Mouse (Mus musculus) forebrain, embryonic 13.5 days (tissue): ENCODE data around the gene Macrod2. TPM values are rescaled to one million over a fixed set of nuclear protein-coding genes. Genes with fewer than 3 reads are reported as not detected.

Experiments used
- ATAC-seq: fragments of 200-750 bp; cut with Nextera tagmentation; 2 replicates; pipeline ENCODE4 v1.8.0; 2017
- H3K27ac ChIP-seq: fragments of 300-500 bp; sonication (generic); 2 replicates; pipeline ENCODE4 v1.5.1; 2015; ENCODE audit warnings: inconsistent platforms, mild to moderate bottlenecking, moderate library complexity
- H3K27me3 ChIP-seq: fragments of 300-500 bp; sonication (generic); 2 replicates; pipeline ENCODE4 v1.6.1; 2015; ENCODE audit warnings: mild to moderate bottlenecking, inconsistent platforms
- H3K36me3 ChIP-seq: fragments of 300-500 bp; sonication (generic); 2 replicates; pipeline ENCODE4 v1.6.1; 2015; ENCODE audit warnings: mild to moderate bottlenecking, inconsistent platforms; ENCODE audit not compliant: poor library complexity, severe bottlenecking
- H3K4me1 ChIP-seq: fragments of 300-500 bp; sonication (generic); 2 replicates; pipeline ENCODE4 v1.6.1; 2015; ENCODE audit warnings: inconsistent platforms
- H3K4me2 ChIP-seq: fragments of 300-500 bp; sonication (generic); 2 replicates; pipeline ENCODE4 v1.6.1; 2015; ENCODE audit warnings: inconsistent platforms, mild to moderate bottlenecking, moderate library complexity
- H3K4me3 ChIP-seq: fragments of 300-500 bp; sonication (generic); 2 replicates; pipeline ENCODE4 v1.5.1; 2015; ENCODE audit warnings: mild to moderate bottlenecking, inconsistent platforms
- H3K9ac ChIP-seq: fragments of 300-500 bp; sonication (generic); 2 replicates; pipeline ENCODE4 v1.6.1; 2015; ENCODE audit warnings: mild to moderate bottlenecking, inconsistent platforms
- H3K9me3 ChIP-seq: fragments of 300-500 bp; sonication (generic); replicated peaks from 2 replicates; pipeline ENCODE4 v1.6.1; 2016; ENCODE audit warnings: inconsistent platforms
- WGBS: fragments of 180-500 bp; shearing (Covaris S2); methylation state at CpG from one replicate; pipeline ENCODE4 v1.1.7; 2015; 5-methylcytosine and 5-hydroxymethylcytosine counted together
- polyA plus RNA-seq: library from polyadenylated mRNA; unstranded; fragments of >200 nt; fragmentation: Nextera tagmentation; extraction: Ambion mirVana; gene quantifications from 2 replicates; pipeline ENCODE4 v1.2.1, GENCODE M21; 2015

The Macrod2 gene
- polyA plus RNA-seq, 1 experiment from 2014 or later, result 73.5 TPM

GRCm38 (mm10) chr2:140970181-140970580 lies 575.1 kb downstream of the Macrod2 start:
- H3K36me3 ChIP-seq, result no peaks in the 10 kb centered on the region
- no peaks in the 10 kb centered on the region for H3K4me1 ChIP-seq
- H3K9ac ChIP-seq, result no peak overlapping the region
- 85% methylated on average over 2 of the region's 2 CpGs for WGBS
- no peaks in the 10 kb centered on the region for H3K27me3 ChIP-seq
- no peak overlapping the region for H3K27ac ChIP-seq
- no peak overlapping the region for H3K4me3 ChIP-seq
- H3K9me3 ChIP-seq, result no peaks in the 10 kb centered on the region
- H3K4me2 ChIP-seq, result no peak overlapping the region
- ATAC-seq, result no peak

DNA sequence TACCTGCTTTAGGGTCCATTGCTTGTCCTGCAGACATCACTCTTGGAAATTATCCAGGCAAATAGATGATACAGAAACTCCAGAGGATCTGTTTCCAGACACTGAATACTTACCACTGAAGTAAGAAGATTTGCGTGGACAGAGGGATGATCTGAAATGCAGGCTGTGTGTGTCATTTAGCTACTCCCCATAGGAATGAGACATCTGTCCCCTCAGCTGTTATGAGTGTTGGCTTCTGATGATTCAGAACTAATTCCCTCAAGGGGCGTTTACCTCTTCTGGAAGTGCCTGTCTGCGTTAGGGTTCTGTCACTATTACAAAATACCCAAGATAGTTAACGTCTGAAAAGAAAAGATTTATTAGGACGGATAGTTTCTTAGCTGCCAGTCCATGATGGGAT lies 576.7 kb downstream of the Macrod2 start:
- H3K4me1 ChIP-seq, result no peaks in the 10 kb centered on the region
- H3K36me3 ChIP-seq, result no peaks in the 10 kb centered on the region
- H3K4me3 ChIP-seq, result no peak overlapping the region
- H3K4me2 ChIP-seq, result no peak overlapping the region
- no peaks in the 10 kb centered on the region for H3K9me3 ChIP-seq
- no peaks in the 10 kb centered on the region for H3K27me3 ChIP-seq
- no peak overlapping the region for H3K27ac ChIP-seq
- no peak for ATAC-seq
- WGBS, result 75% methylated on average over 5 of the region's 5 CpGs
- H3K9ac ChIP-seq, result no peak overlapping the region

GRCm38 (mm10) chr2:140985670-140986372 lies 590.7 kb downstream of the Macrod2 start:
- over 99% methylated on average over 3 of the region's 3 CpGs for WGBS
- Histone ChIP-seq H3K4me3 (no peak overlapping the region), H3K4me2 (no peak overlapping the region), H3K36me3 (no peaks in the 10 kb centered on the region), H3K4me1 (no peaks in the 10 kb centered on the region), H3K27me3 (no peaks in the 10 kb centered on the region), H3K9ac (no peak overlapping the region), H3K27ac (no peak overlapping the region), H3K9me3 (no peaks in the 10 kb centered on the region)
- no peak for ATAC-seq

- H3K4me2 ChIP-seq, result no peak overlapping the region
- no peaks in the 10 kb centered on the region for H3K9me3 ChIP-seq
- H3K27ac ChIP-seq, result no peak overlapping the region
- no peak overlapping the region for H3K4me3 ChIP-seq
- no peaks in the 10 kb centered on the region for H3K27me3 ChIP-seq
- ATAC-seq, result no peak
- H3K9ac ChIP-seq, result no peak overlapping the region
- 53% methylated on average over 5 of the region's 5 CpGs for WGBS
- H3K4me1 ChIP-seq, result peaks cover 3% of the 10 kb centered on the region; the same call in 1 of the 2 replicates
- H3K36me3 ChIP-seq, result no peaks in the 10 kb centered on the region
Observed at GRCm38 (mm10) chr2:141003846-141004245, 608.7 kb downstream of the Macrod2 start.

- WGBS, result 57% methylated on average over 3 of the region's 3 CpGs
Observed at GRCm38 (mm10) chr2:141004326-141004725, 609.2 kb downstream of the Macrod2 start.

GRCm38 (mm10) chr2:141005616-141006015 lies 610.5 kb downstream of the Macrod2 start:
- H3K9ac ChIP-seq, result no peak overlapping the region
- H3K27ac ChIP-seq, result no peak overlapping the region
- peaks cover 3% of the 10 kb centered on the region; the same call in 1 of the 2 replicates for H3K4me1 ChIP-seq
- H3K27me3 ChIP-seq, result no peaks in the 10 kb centered on the region
- no peak overlapping the region for H3K4me3 ChIP-seq
- no peak overlapping the region for H3K4me2 ChIP-seq
- ATAC-seq, result no peak
- no peaks in the 10 kb centered on the region for H3K9me3 ChIP-seq
- H3K36me3 ChIP-seq, result no peaks in the 10 kb centered on the region
- 46% methylated on average over 6 of the region's 6 CpGs for WGBS

More at GRCm38 (mm10) chr2:141004326-141004725, 609.2 kb downstream of the Macrod2 start:
- peaks cover 3% of the 10 kb centered on the region; the same call in 1 of the 2 replicates for H3K4me1 ChIP-seq
- no peak overlapping the region for H3K27ac ChIP-seq
- H3K27me3 ChIP-seq, result no peaks in the 10 kb centered on the region
- no peak overlapping the region for H3K4me2 ChIP-seq
- ATAC-seq, result no peak
- no peak overlapping the region for H3K9ac ChIP-seq
- H3K36me3 ChIP-seq, result no peaks in the 10 kb centered on the region
- H3K9me3 ChIP-seq, result no peaks in the 10 kb centered on the region
- H3K4me3 ChIP-seq, result no peak overlapping the region

- Histone ChIP-seq H3K27me3 (no peaks in the 10 kb centered on the region), H3K4me3 (no peak overlapping the region), H3K36me3 (no peaks in the 10 kb centered on the region), H3K9ac (no peak overlapping the region), H3K4me2 (no peak overlapping the region), H3K27ac (no peak overlapping the region), H3K9me3 (no peaks in the 10 kb centered on the region), H3K4me1 (peaks cover 3% of the 10 kb centered on the region; the same call in 1 of the 2 replicates)
- whole genome bisulfite sequencing, result 47% methylated on average over 7 of the region's 7 CpGs
- no peak; the same call in 1 of the 2 replicates for ATAC-seq
Observed at GRCm38 (mm10) chr2:141007725-141008124, 612.6 kb downstream of the Macrod2 start.

GRCm38 (mm10) chr2:141008458-141008857 lies 613.3 kb downstream of the Macrod2 start:
- H3K4me1 ChIP-seq, result peaks cover 3% of the 10 kb centered on the region; the same call in 1 of the 2 replicates
- no peak overlapping the region for H3K27ac ChIP-seq
- no peaks in the 10 kb centered on the region for H3K9me3 ChIP-seq
- no peak overlapping the region for H3K9ac ChIP-seq
- H3K4me2 ChIP-seq, result no peak overlapping the region
- 78% methylated on average over 1 of the region's 1 CpGs for WGBS
- H3K27me3 ChIP-seq, result no peaks in the 10 kb centered on the region
- H3K36me3 ChIP-seq, result no peaks in the 10 kb centered on the region
- ATAC-seq, result no peak
- no peak overlapping the region for H3K4me3 ChIP-seq

DNA sequence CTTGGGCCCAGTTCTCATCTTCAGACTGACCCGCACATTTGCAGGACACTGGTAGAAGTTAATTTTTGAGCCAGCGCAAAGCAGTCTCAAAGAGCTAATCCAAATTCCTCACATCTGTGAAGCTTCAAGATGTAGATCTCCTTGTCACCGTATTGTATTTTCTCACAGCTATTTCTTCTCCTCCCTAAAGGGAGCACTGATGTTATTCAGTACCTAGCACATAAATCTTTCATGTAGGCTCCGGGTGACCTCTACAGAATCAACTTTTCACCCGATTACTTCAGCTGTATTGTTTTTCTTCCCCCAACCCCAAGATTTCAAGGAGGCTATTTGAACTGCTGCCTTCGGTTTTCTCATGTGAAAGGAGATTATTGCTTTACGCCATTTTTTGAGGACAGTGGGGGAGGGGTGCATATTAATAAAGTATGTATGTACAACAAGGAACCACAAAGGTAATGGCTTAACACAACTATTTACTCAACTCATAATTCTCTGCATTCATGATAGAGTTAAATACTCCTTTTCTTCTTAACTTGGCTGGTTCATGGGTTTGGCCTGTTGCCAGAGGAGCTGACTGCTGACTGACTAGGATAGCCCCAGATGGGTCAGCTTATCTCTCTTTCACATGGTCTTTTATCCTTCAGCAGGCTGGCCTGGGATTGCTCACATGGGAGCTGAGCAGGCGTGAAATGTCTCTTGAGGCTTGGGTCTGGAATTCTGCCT lies 618.5 kb downstream of the Macrod2 start:
- H3K9ac ChIP-seq, result no peak overlapping the region
- no peaks in the 10 kb centered on the region for H3K27me3 ChIP-seq
- H3K27ac ChIP-seq, result no peak overlapping the region
- no peaks in the 10 kb centered on the region for H3K4me1 ChIP-seq
- no peak overlapping the region for H3K4me3 ChIP-seq
- H3K4me2 ChIP-seq, result no peak overlapping the region
- H3K9me3 ChIP-seq, result no peaks in the 10 kb centered on the region
- 72% methylated on average over 8 of the region's 8 CpGs for WGBS
- H3K36me3 ChIP-seq, result no peaks in the 10 kb centered on the region
- no peak for ATAC-seq

DNA sequence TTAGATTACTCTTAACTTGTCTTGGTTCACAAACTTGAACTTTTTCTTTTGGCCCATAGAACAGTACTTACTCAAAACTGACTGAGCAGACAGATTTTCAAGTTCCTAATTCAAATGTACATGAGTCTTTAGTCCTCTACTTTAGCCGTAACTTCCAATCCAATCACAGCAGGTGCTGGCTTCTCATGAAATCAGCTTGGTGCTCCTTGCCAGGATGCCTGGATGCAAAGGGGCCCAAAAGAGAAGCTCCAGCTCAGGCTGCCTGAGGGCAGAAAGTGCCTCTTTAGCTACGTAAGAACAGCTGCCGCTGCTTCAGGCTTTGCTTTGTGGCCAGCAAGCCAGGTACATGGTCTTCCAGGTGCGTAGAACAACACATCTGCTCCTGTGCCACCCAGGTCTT lies 627.9 kb downstream of the Macrod2 start:
- peak overlapping the region; percentile 69 for H3K27ac ChIP-seq
- no peak overlapping the region for H3K4me3 ChIP-seq
- H3K9ac ChIP-seq, result no peak overlapping the region
- 62% methylated on average over 4 of the region's 4 CpGs for WGBS
- H3K27me3 ChIP-seq, result no peaks in the 10 kb centered on the region
- peaks cover 18% of the 10 kb centered on the region for H3K4me1 ChIP-seq
- no peaks in the 10 kb centered on the region for H3K36me3 ChIP-seq
- no peaks in the 10 kb centered on the region for H3K9me3 ChIP-seq
- H3K4me2 ChIP-seq, result no peak overlapping the region
- no peak for ATAC-seq

- no peak for ATAC-seq
- Histone ChIP-seq H3K4me1 (peaks cover 18% of the 10 kb centered on the region), H3K4me3 (no peak overlapping the region), H3K27me3 (no peaks in the 10 kb centered on the region), H3K9me3 (no peaks in the 10 kb centered on the region), H3K9ac (no peak overlapping the region), H3K36me3 (no peaks in the 10 kb centered on the region), H3K4me2 (peak overlapping the region; percentile 24; the same call in 1 of the 2 replicates), H3K27ac (peak overlapping the region; percentile 69)
- 31% methylated on average over 7 of the region's 7 CpGs for WGBS
Observed at GRCm38 (mm10) chr2:141023916-141024315, 628.8 kb downstream of the Macrod2 start.

DNA sequence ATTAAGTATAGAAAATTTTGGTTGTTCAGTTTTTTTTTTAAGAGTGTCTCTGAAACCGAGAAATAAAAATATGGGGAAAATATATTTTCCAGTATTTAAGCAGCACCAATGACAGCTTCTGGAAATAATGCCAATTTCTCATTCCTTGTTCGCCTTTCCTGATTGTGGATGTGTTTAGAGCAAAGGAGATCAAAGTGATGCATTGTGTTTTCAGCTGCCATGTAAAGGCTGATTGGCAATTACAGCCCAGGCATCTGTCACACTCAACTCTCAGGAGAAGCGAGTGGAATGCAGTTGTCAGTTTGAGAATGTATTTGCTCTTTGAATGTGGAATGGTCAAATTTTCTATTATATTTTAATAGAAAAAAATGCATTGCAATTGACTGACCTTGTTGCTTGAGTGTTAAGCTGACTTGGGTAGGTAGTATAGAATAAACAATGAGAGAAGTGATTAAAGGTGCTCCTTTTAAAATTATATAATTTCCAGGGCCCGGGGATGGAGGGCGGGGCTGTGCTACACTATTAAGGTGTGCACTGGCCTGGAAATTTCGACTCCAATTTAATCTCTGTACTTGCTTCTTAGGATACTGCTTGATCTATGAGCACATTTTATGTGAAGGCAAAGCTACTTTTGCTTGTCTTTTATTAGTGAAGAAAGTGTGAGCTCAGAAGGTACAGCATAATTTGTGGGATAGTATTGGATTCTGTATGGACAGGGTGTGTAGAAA lies 629.4 kb downstream of the Macrod2 start:
- Histone ChIP-seq H3K4me1 (peaks cover 18% of the 10 kb centered on the region), H3K9ac (no peak overlapping the region), H3K27me3 (no peaks in the 10 kb centered on the region), H3K9me3 (no peaks in the 10 kb centered on the region), H3K4me3 (no peak overlapping the region), H3K36me3 (no peaks in the 10 kb centered on the region), H3K4me2 (no peak overlapping the region), H3K27ac (0 out of 2 replicates have a peak overlapping the region, but pooled peaks have one; percentile 31)
- 27% methylated on average over 6 of the region's 6 CpGs for WGBS
- ATAC-seq, result peak; percentile 91
